Mouse (Mus musculus) forebrain, embryonic 10.5 days (tissue): ENCODE results near the gene Ranbp1. TPM values are rescaled to one million over a fixed set of nuclear protein-coding genes. Genes with fewer than 3 reads are reported as not detected.
"Not testable (repeated sequence)": the region's sequence is repeated elsewhere in the genome, so short reads cannot be mapped to it uniquely, and the experiment has no call there.

ENCODE experiments used
- DNase-seq: peaks from one replicate; pipeline ENCODE4 v3.0.0-alpha.2; 2017; ENCODE audit warnings: low spot score; ENCODE audit errors: extremely low spot score
- H3K27ac ChIP-seq: fragments of 300-500 bp; sonication (generic); 2 replicates; pipeline ENCODE4 v1.5.1; 2016; ENCODE audit warnings: mild to moderate bottlenecking
- H3K27me3 ChIP-seq: fragments of 300-500 bp; sonication (generic); 2 replicates; pipeline ENCODE4 v1.6.1; 2016; ENCODE audit warnings: mild to moderate bottlenecking; ENCODE audit not compliant: poor library complexity, severe bottlenecking
- H3K36me3 ChIP-seq: fragments of 300-500 bp; sonication (generic); replicated peaks from 2 replicates; pipeline ENCODE4 v1.6.1; 2016; ENCODE audit warnings: mild to moderate bottlenecking, moderate library complexity
- H3K4me1 ChIP-seq: fragments of 300-500 bp; sonication (generic); 2 replicates; pipeline ENCODE4 v1.6.1; 2016
- H3K4me3 ChIP-seq: fragments of 300-500 bp; sonication (generic); 2 replicates; pipeline ENCODE4 v1.5.1; 2016; ENCODE audit warnings: mild to moderate bottlenecking, moderate library complexity
- H3K9me3 ChIP-seq: fragments of 300-500 bp; sonication (generic); 2 replicates; pipeline ENCODE4 v1.6.1; 2016; ENCODE audit warnings: mild to moderate bottlenecking, moderate library complexity
- WGBS: fragments of 180-500 bp; shearing (Covaris S2); methylation state at CpG from one replicate; pipeline ENCODE4 v1.1.7; 2016; 5-methylcytosine and 5-hydroxymethylcytosine counted together
- polyA plus RNA-seq: library from polyadenylated mRNA; unstranded; fragments of >200 nt; fragmentation: Nextera tagmentation; extraction: Ambion mirVana; gene quantifications from 2 replicates; pipeline ENCODE4 v1.2.1, GENCODE M21; 2016

The Ranbp1 gene
- 1,297 and 1,372 TPM in 2 replicates for polyA plus RNA-seq

DNA sequence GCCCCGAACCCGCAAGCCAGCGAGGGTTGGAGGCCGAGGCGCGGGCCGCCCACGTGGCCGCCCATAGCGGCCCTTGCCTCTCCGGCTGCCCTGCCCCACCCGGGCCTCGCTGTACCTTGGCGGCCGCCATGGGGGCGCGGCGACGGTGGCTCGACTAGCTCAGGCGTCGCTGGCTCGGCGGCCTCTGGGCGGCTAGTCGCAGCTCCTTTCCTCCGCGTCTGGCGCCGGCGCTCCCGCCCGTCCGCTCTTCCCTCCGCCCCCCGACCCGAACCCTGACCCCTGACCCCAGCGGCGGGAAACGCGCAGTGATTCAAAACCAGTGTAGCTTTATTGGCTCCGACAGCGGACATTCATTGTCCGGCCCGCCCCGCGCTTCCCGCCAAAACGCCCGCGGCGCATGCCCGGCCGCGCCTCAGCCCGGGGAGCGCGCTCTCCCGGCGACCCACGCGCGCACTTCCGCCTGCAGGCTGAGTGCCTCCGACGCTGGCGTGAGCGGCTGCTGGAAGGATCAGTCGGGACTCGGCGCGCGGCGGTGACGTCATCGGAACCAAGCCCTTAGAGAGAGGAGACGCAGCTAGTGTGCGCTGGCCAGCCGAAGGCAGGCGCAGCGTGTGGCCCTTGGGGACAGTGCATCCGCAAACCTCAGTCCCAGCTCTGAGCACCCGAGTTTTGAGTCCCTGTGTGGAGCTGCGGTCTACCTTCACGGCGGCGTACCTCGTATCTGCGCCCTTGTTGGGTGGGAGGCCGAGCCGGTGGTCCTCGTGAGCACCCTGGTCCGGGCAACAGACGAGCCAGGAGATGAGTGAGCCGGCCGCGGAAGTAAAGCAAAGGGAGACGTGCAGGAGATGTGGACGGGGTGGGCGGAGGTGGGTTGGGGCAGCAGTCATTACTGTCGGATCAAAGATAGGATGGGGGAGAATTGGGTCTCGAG is at the start of gene Ranbp1, which contains the start of gene Trmt2a:
Ranbp1 (minus strand) TSS at position 300 of the 931 bp plus-strand sequence.
Trmt2a (plus strand) TSS at position 247 of the 931 bp plus-strand sequence.
- peak within 1 kb of the TSS; percentile 93 for H3K4me3 ChIP-seq
- no peaks in the 10 kb centered on the region for H3K27me3 ChIP-seq
- WGBS: under 1% methylated on average over 102 of the region's 102 CpGs
- peaks cover 49% of the 10 kb centered on the region for H3K4me1 ChIP-seq
- no peaks in the 10 kb centered on the region for H3K9me3 ChIP-seq
- H3K27ac ChIP-seq: peak within 1 kb of the TSS; percentile 99
- peak; percentile 99 for DNase-seq
- H3K36me3 ChIP-seq: peaks cover 76% of the 10 kb centered on the region

DNA sequence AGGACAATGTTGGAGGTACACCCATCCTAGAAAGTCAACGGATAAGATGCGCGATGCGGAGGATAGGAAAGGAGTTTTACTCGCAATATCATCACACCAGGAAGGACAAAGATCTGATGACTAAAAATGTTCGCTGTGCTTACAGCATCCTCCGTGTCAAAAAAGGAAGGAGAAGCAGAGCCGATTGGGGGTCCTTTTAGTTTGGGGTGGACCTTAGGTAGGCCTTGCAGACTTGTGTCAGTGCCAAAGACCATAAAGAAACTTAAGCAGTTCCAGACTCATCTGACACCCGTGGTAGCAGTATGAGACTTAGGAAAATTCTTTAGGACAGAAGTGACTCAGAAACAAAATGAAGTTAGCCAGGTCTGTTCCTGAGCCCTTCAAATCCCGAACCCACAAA is 41.1 kb upstream of the Ranbp1 start:
- Histone ChIP-seq H3K4me3 (peak overlapping the region; percentile 68), H3K27ac (peak overlapping the region; percentile 94), H3K36me3 (peaks cover 30% of the 10 kb centered on the region), H3K4me1 (peaks cover 36% of the 10 kb centered on the region)
- 8% methylated on average over 10 of the region's 10 CpGs for WGBS
- H3K9me3 ChIP-seq, H3K27me3 ChIP-seq, DNase-seq: not testable (repeated sequence)

GRCm38 (mm10) chr16:18289067-18289588 is 40.6 kb upstream of the Ranbp1 start, which contains the start of gene Dgcr8:
Gene Dgcr8, minus strand, starts transcription at chr16:18289246.
- under 1% methylated on average over 71 of the region's 71 CpGs for WGBS
- Histone ChIP-seq H3K27ac (peak within 1 kb of the TSS; percentile 94), H3K27me3 (no peaks in the 10 kb centered on the region), H3K36me3 (peaks cover 34% of the 10 kb centered on the region), H3K4me1 (peaks cover 36% of the 10 kb centered on the region), H3K4me3 (peak within 1 kb of the TSS; percentile 68), H3K9me3 (no peaks in the 10 kb centered on the region)
- DNase-seq: peak; percentile 97

- WGBS: 1% methylated on average over 31 of the region's 31 CpGs
- peaks cover 40% of the 10 kb centered on the region for H3K36me3 ChIP-seq
- H3K4me3 ChIP-seq: peak overlapping the region; percentile 68
- H3K27ac ChIP-seq: peak overlapping the region; percentile 94
- H3K9me3 ChIP-seq: no peaks in the 10 kb centered on the region
- DNase-seq: no peak
- H3K4me1 ChIP-seq: peaks cover 36% of the 10 kb centered on the region
- no peaks in the 10 kb centered on the region for H3K27me3 ChIP-seq
These were observed 40.1 kb upstream of the Ranbp1 start for GRCm38 (mm10) chr16:18288581-18289061.

DNA sequence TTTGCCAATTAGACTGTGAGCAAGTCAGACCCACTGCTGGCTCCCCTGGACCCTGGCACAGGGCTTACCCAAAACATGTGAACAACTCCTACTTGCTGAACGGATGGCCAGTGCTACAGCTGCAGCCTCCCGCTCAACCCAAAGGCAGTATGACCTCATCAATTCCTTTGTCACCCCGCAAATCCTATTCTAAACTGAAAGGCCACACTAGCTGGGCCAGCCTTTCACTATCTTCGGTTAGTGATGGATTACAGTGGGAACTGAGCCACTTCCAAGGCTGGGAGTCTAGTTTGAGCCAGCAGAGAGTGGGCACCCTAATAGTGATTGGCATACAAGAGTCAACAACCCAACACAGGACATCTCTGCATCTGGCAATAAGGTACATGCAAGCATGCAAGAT is 39.6 kb upstream of the Ranbp1 start:
- WGBS: 2% methylated on average over 4 of the region's 4 CpGs
- Histone ChIP-seq H3K27me3 (no peaks in the 10 kb centered on the region), H3K4me3 (peak overlapping the region; percentile 68), H3K27ac (peak overlapping the region; percentile 94), H3K4me1 (peaks cover 36% of the 10 kb centered on the region), H3K36me3 (peaks cover 44% of the 10 kb centered on the region), H3K9me3 (no peaks in the 10 kb centered on the region)
- peak; percentile 41 for DNase-seq

GRCm38 (mm10) chr16:18275166-18275565 is 26.6 kb upstream of the Ranbp1 start:
- DNase-seq: no peak
- Histone ChIP-seq H3K4me3 (no peak overlapping the region), H3K27me3 (no peaks in the 10 kb centered on the region), H3K27ac (no peak overlapping the region), H3K4me1 (no peaks in the 10 kb centered on the region), H3K36me3 (peaks cover 99% of the 10 kb centered on the region), H3K9me3 (no peaks in the 10 kb centered on the region)
- 82% methylated on average over 2 of the region's 2 CpGs for WGBS

- WGBS: 89% methylated on average over 5 of the region's 5 CpGs
These were observed 19.6 kb upstream of the Ranbp1 start for GRCm38 (mm10) chr16:18268182-18268581.

DNA sequence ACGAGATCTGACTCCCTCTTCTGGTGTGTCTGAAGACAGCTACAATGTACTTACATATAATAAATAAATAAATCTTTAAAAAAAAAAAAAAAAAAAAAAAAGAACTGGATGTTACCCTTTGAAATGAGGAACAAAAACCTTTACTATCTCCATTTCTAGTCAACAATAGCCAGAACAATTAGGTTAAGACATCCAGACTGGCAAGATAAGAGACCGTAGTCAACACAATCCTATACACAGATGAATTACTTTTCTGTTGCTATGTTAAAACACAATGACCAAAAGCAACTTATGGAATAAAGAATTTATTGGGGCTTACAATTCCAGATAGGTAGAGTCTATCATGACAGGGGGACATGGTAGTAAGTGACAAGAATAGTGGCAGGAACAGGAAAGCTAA is 16.5 kb upstream of the Ranbp1 start:
- H3K36me3 ChIP-seq: peaks cover 98% of the 10 kb centered on the region
- DNase-seq: no peak
- H3K4me3 ChIP-seq: no peak overlapping the region
- no peak overlapping the region for H3K27ac ChIP-seq
- WGBS: 82% methylated on average over 2 of the region's 2 CpGs
- H3K27me3 ChIP-seq: no peaks in the 10 kb centered on the region
- H3K4me1 ChIP-seq: no peaks in the 10 kb centered on the region
- H3K9me3 ChIP-seq: no peaks in the 10 kb centered on the region

More at GRCm38 (mm10) chr16:18268182-18268581, 19.6 kb upstream of the Ranbp1 start:
- no peaks in the 10 kb centered on the region for H3K9me3 ChIP-seq
- no peak overlapping the region for H3K4me3 ChIP-seq
- H3K27me3 ChIP-seq: no peaks in the 10 kb centered on the region
- DNase-seq: no peak
- H3K27ac ChIP-seq: no peak overlapping the region
- peaks cover 98% of the 10 kb centered on the region for H3K36me3 ChIP-seq
- H3K4me1 ChIP-seq: no peaks in the 10 kb centered on the region

- Histone ChIP-seq H3K27me3 (no peaks in the 10 kb centered on the region), H3K4me3 (no peak within 1 kb of the TSS), H3K9me3 (no peaks in the 10 kb centered on the region), H3K27ac (no peak within 1 kb of the TSS), H3K36me3 (peaks cover 98% of the 10 kb centered on the region), H3K4me1 (no peaks in the 10 kb centered on the region)
- DNase-seq: no peak
- WGBS: 98% methylated on average over 2 of the region's 2 CpGs
These were observed 9.7 kb upstream of the Ranbp1 start, which contains the start of gene Gm49776 for GRCm38 (mm10) chr16:18258221-18258620. Gene Gm49776, minus strand, starts transcription at chr16:18258321.

- 91% methylated on average over 1 of the region's 1 CpGs for WGBS
- Histone ChIP-seq H3K27ac (no peak overlapping the region), H3K27me3 (no peaks in the 10 kb centered on the region), H3K9me3 (no peaks in the 10 kb centered on the region), H3K4me3 (no peak overlapping the region), H3K36me3 (peaks cover 90% of the 10 kb centered on the region), H3K4me1 (peaks cover 29% of the 10 kb centered on the region)
- DNase-seq: no peak
These were observed 5.3 kb upstream of the Ranbp1 start for GRCm38 (mm10) chr16:18253866-18254265.

DNA sequence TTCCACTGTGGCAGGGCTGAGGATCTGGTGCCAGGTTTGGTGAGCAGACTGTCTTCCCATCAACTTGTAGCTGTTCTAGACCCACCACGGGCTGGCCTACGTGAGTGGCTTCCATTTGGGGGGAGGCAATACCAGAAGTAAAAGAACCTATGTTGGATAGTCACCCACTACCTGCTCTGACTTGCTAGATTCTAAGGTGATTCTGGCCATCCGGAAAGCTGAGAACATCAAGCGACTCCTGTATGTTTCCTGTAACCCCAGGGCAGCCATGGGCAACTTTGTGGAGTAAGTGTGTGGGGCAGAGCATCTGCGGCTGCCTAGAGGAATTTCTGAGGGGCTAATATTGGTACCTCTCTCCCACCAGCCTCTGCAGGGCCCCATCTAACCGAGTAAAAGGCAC is 4.2 kb upstream of the Ranbp1 start:
- H3K27me3 ChIP-seq: no peaks in the 10 kb centered on the region
- DNase-seq: no peak
- 89% methylated on average over 6 of the region's 6 CpGs for WGBS
- peaks cover 29% of the 10 kb centered on the region for H3K4me1 ChIP-seq
- H3K27ac ChIP-seq: no peak overlapping the region
- peaks cover 80% of the 10 kb centered on the region for H3K36me3 ChIP-seq
- no peaks in the 10 kb centered on the region for H3K9me3 ChIP-seq
- no peak overlapping the region for H3K4me3 ChIP-seq

DNA sequence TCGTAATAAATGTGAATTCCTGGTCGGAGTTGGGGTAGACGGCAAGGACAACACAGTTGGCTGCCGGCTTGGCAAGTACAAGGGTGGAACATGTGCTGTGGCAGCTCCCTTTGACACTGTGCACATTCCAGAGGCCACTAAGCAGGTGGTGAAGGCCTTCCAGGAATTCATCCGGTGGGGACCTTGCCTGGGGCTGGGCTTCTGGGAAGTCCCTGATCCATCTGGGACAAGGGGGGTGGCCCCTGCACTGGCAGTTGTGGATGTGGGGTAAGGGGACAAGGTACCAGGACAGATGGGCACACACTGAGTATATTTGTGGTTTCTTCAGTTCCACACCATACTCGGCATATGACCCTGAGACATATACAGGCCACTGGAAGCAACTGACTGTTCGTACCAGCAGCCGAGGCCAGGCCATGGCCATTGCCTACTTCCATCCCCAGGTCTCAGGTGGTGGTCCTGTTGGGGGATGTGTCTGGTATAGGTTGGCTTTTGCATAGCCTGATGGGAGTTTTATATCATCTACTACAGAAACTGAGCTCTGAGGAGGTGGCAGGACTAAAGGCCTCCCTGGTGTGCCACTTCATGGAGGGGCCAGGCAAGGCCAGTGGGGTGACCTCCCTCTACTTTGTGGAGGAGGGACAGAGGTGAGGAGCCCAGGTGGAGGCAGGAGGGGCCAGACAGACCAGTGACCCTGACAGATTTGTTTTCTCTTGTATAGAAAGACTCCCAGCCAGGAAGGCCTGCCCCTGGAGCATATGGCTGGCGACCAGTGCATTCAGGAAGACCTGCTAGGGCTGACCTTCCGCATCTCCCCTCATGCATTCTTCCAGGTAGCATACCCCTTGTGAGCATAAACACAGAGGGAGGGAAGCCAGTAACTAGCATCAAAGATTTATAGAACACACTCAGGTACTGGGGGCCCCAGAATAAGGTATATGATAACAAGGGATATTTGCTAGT is 2.6 kb upstream of the Ranbp1 start:
- H3K27me3 ChIP-seq: no peaks in the 10 kb centered on the region
- H3K36me3 ChIP-seq: peaks cover 76% of the 10 kb centered on the region
- H3K9me3 ChIP-seq: no peaks in the 10 kb centered on the region
- peak overlapping the region; percentile 99; the same call in 1 of the 2 replicates for H3K27ac ChIP-seq
- DNase-seq: no peak
- WGBS: 79% methylated on average over 10 of the region's 10 CpGs
- peaks cover 41% of the 10 kb centered on the region for H3K4me1 ChIP-seq
- peak overlapping the region; percentile 93 for H3K4me3 ChIP-seq
